Mouse (Mus musculus) lung, postnatal 4 days (tissue): ENCODE measurements at regions not wholly inside any gene's neighbourhood (a gene's known extent, or its start where the extent isn't known, plus 50 kb on each side); places are given as distances from the start of the nearest gene placed in this dataset.

Experiments used
- DNase-seq, 2 experiments: peaks; one replicate each; pipeline ENCODE4 v3.0.0; 2021

DNA sequence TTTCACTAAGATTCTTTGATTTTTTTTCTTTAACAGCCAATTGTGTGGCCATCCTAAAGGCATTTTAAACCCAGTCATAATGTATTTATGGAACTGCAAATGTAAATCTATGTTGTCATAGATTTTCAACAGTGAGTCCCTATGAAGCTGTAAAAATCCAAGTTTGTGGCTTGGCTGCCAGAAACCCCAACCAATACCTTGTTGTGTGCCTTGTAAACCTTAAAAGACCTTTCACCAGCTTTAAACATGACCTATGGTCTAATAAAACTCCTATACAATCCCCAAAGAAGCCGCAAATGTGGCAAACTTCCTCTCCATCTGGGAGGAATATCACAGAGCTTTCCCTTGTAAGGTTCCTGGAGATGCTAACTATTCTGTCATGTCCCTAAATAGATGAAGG lies 125.4 kb upstream of the Igf1 start:
- no peak for DNase-seq

DNA sequence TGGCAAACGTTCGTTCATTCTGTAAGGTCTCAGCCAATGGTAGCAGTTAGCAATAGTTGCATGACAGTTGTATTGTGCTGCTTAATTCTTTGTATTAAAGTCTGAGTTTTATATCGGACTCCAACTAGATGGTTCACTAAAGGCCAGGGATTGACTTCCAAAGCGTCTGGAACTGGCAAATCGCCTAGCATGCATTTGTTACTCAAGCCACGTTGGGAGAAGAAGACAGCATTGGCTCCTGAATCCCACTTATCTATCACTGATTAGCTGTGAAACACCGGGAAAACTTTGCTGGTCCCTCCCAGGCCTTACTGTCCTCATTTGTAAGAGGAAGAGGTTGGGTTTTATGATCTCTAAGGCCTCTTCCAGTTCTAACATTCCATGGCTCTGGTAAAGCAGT lies 124.8 kb upstream of the Igf1 start:
- no peak for DNase-seq

DNA sequence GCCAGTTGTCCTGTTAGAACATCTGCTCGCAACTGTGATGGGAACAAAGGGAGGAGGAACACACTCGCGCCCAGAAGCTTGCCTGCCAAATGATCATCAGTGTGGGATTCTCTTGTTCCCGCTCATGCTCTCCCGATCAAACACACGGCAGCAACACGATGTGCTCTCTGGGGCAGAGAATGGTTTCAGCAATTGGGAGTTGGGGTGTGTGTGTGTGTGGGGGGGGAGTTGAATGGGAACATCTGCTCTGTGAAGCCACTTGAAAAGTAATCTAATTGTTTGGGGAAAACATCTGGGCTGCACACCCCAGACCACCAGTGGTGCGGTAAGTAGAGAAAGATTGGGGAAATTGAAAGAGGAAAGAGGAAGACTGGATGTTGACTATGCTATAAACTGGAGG lies 117.7 kb upstream of the Igf1 start:
- peak in 1 of 2 experiments; percentile 17 for DNase-seq

DNA sequence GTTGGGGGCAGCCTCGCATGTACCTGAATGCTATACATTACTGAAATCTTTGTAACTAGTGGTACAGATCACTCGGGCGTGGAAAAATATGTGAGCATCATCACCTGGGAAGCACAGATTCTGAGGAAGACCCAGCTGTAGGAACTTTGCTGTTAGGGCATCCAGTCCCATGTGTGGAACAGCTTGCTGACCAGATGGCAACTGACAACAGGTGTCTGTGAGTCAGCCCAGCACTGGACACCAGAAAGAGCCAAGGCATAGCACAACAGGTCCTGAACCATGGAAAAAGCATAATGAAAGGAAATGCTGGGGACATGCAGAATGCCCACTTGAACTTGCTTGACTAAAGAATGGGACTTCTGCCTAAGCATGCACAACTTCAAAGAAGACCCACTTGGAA lies 115.3 kb upstream of the Igf1 start:
- DNase-seq = no peak

DNA sequence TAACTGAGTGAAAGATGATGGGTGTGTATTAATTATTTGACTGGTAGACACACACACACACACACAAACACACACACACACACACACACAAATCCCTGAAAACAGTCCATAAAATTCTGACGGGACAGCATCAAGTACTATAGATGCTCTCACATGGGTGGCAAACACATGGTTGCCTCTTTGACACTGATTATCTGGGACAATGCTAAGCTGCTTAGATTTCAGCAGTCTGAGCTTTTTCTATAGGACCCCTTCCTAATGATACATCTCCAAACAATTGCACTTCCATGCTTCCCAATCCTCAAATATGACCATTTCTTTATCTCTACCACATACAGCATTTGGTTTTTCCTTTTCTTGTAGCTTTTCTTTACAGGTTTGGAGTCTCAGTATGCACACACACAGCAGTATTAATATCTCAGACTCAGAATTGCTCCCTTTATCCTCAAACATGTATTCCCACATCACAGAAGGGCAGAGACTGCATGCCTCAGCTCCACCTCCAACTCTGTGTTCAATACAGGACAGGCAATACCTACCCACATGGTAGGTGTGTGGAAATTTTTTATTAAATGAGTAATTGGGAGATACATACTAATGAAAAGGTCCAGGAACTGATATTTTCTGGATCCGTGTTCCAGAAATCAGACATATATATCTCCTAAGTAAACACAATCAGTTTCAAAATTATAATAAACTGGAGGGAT lies 110.1 kb upstream of the Igf1 start:
- no peak for DNase-seq

DNA sequence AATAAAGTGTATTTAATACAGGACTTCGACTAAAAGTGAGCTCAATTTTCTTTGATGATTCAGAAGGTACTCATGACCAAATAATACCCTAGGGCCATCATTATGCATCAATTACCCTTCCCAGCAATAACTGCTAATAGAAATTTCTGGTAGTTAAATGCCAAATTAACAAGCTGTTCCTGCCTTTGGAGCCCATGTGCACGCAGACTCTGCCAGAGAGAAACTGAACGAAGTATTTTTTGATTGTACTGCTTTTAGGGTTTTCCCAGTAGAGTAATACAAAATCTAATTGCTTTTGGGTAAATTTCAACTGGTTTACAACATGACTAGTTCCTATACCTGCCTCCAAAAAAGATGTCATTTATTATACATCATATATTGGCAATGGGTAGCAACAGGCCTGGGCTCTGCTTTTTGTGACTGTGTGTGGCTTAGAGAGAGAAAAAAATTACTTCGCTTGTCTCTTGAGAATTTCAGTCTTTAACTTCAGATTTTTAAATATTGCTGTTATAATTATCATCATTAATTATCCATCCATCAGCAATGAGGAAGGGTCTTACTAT lies 109.4 kb upstream of the Igf1 start:
- DNase-seq = no peak

DNA sequence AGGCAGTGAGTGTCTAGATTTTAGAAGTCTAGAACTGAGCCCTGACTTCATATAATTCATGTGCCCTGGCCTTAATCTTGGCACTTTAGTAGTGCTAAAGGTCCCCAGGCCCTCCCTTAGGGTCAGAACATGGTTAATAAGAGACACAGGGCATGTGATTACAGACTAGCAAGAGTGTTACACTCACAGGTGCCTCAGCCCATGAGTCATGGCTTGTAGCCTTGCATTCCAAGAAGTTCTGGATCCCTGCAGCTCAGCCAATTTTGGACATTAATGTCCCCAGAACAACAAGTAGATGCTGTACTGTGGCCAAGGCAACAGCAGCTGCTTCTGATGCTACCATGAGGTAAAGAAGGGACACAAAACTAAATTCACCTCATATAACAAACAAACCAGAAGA lies 107.7 kb upstream of the Igf1 start:
- no peak for DNase-seq

DNA sequence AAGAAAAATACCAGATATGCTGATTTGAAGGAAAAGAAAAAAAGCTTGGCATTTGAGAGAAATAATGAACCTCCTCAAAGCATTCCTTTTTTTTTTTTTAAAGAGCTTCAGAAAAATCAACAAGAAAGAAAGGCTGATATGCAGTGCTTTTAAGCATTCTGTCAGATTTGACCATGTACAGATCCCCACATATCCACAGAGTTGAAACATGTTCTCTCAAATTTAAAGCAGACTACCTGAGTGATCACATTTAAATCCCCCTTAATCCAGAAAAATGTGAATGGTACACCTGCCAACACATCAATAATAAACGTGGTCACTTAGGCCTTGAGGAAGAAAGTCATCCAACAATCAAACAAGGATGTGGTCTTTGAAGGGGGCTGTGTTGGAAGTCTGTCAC lies 107.1 kb upstream of the Igf1 start:
- DNase-seq = no peak

- no peak for DNase-seq
These were observed 105.9 kb upstream of the Igf1 start for GRCm38 (mm10) chr10:87752117-87752516.

DNA sequence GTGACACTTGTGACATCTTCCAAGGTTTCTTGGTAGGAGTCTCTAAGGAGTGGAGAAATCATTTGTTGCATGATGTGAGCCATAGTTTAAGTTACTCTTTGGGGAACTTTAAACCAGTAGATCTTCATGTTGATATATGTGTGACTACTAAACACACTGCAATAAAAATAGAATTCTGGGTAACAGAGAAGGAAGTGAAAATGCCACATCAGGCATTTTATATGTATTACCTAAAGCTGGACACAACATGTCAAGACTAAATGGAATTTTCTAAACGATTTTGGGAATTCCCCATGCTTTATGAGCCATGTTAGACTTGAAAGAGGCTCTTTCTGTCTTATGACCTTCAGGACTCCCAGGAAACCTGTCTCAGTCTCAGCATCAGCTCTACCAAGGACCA lies 104.6 kb upstream of the Igf1 start:
- DNase-seq = no peak

- no peak for DNase-seq
These were observed 96.5 kb upstream of the Igf1 start for GRCm38 (mm10) chr10:87761528-87762030.

GRCm38 (mm10) chr10:87787521-87787920 lies 70.5 kb upstream of the Igf1 start:
- peak; percentile 52 to 74 for DNase-seq

DNA sequence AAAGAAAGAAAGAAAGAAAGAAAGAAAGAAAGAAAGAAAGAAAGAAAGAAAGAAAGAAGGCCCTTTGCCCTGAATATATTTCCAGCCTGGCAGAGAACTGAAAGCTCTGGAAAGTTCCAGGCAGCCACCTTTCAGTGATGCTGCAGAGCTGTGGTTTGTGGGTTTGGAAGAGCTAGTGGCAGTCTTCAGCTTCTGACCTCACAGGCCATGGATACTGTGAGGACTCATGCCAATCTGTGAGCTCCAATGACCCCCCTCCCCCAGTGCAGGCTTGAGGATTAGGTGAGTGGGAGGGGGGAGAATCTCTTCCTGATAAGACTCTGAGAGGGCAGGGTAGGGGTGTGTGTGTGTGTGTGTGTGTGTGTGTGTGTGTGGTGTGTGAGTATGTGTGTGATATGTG lies 65.7 kb upstream of the Igf1 start:
- DNase-seq = no peak

GRCm38 (mm10) chr10:87803936-87804791 lies 53.9 kb upstream of the Igf1 start:
- DNase-seq = peak in 1 of 2 experiments; percentile 30

DNA sequence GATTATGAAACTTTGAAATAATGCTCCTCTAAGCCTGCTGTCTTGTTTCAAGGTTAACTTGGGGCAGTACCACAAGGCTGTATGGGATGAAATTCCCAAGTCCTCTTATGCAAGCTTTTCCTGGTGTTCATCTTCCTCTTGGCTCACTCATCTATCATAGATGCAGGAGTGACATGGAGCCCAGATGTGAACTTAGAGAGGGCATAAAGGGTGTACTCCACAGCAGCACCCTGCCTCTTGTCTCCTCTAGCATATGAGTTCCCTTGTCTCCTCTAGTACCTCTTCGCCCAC lies 53.3 kb upstream of the Igf1 start:
- no peak for DNase-seq
